Mouse (Mus musculus) telencephalon, adult 2 months (tissue): Measurements from ENCODE around the gene Tspan9.

Experiments
- DNase-seq: peaks from one replicate; pipeline ENCODE4 v3.0.0-alpha.2; 2011; ENCODE audit warnings: low read depth, low spot score

Gene Tspan9

GRCm38 (mm10) chr6:128076104-128077020, 67.0 kb downstream of the Tspan9 start:
- DNase-seq: no peak

GRCm38 (mm10) chr6:128075453-128076003, 67.9 kb downstream of the Tspan9 start:
- no peak for DNase-seq

GRCm38 (mm10) chr6:128070921-128071558, 72.4 kb downstream of the Tspan9 start:
- DNase-seq: no peak

GRCm38 (mm10) chr6:128070072-128070872, 73.1 kb downstream of the Tspan9 start:
- no peak for DNase-seq

- DNase-seq: no peak
These were observed 75.2 kb downstream of the Tspan9 start for GRCm38 (mm10) chr6:128068144-128068543.

GRCm38 (mm10) chr6:128065982-128066381, 77.4 kb downstream of the Tspan9 start:
- no peak for DNase-seq

- no peak for DNase-seq
These were observed 79.9 kb downstream of the Tspan9 start for GRCm38 (mm10) chr6:128063501-128063900.

- DNase-seq: no peak
These were observed 80.6 kb downstream of the Tspan9 start for GRCm38 (mm10) chr6:128062784-128063183.

GRCm38 (mm10) chr6:128062216-128062615, 81.2 kb downstream of the Tspan9 start:
- no peak for DNase-seq

- no peak for DNase-seq
These were observed 82.1 kb downstream of the Tspan9 start for GRCm38 (mm10) chr6:128061342-128061741.

- DNase-seq: no peak
These were observed 84.8 kb downstream of the Tspan9 start for GRCm38 (mm10) chr6:128058570-128058969.

- no peak for DNase-seq
These were observed 85.2 kb downstream of the Tspan9 start for GRCm38 (mm10) chr6:128058157-128058556.

GRCm38 (mm10) chr6:128053000-128053732, 90.2 kb downstream of the Tspan9 start:
- no peak for DNase-seq

- DNase-seq: no peak
These were observed 95.7 kb downstream of the Tspan9 start for GRCm38 (mm10) chr6:128047671-128048070.

GRCm38 (mm10) chr6:128047239-128047638, 96.2 kb downstream of the Tspan9 start:
- no peak for DNase-seq

- no peak for DNase-seq
These were observed 96.6 kb downstream of the Tspan9 start for GRCm38 (mm10) chr6:128046799-128047198.

GRCm38 (mm10) chr6:128044691-128045090, 98.7 kb downstream of the Tspan9 start:
- no peak for DNase-seq

GRCm38 (mm10) chr6:128043486-128043885, 99.9 kb downstream of the Tspan9 start:
- no peak for DNase-seq

GRCm38 (mm10) chr6:128041836-128042235, 101.6 kb downstream of the Tspan9 start:
- no peak for DNase-seq

- no peak for DNase-seq
These were observed 104.2 kb downstream of the Tspan9 start for GRCm38 (mm10) chr6:128039077-128039766.
